Mouse (Mus musculus) telencephalon, adult 2 months (tissue): ENCODE data around the gene Baz1b.
A peak's percentile ranks its signal among the peaks of the same experiment; 100 is the strongest.
"Not testable (repeated sequence)": the region's sequence is repeated elsewhere in the genome, so short reads cannot be mapped to it uniquely, and the experiment has no call there.

Experiments used
- DNase-seq: peaks from one replicate; pipeline ENCODE4 v3.0.0-alpha.2; 2011; ENCODE audit warnings: low read depth, low spot score

Gene Baz1b

DNA sequence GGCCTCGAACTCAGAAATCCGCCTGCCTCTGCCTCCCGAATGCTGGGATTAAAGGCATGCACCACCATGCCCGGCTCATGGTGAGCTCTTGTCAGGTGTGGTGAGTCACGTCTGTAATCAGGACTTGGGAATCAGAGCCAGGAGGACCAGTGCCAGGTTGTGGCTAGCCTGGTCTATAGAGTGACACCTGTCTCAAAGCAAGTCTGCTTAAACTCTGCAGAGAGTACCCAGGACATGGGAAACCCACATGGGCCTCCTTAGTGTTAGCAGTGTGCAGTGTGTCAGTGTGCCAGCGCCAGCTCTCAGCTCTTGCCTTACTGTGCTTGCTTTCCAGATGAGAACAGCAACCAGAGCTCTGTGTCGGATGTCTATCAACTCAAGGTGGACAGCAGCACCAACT is 7.4 kb upstream of the Baz1b start:
- DNase-seq = no peak

DNA sequence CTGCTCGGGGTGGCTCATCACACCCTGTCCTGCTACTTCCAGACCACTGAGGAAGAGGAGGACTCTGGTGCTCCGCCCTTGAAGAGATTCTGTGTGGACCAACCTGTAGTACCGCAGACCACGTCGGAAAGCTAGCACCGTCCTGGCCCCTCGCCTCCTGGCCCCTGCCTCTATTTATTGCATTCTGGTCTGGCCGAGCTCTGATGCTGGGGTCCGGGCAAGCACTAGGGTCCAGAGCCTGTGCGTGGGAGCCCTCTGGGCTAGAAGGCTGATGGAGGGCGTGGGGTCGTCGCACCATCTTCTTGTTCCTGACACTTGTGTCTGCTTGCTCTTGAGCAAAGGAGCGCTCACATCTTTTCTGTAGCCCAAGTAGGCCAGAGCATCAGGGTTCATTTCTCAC is 6.3 kb upstream of the Baz1b start:
- DNase-seq = no peak

- no peak for DNase-seq
Observed at GRCm38 (mm10) chr5:135181776-135182175, 5.3 kb upstream of the Baz1b start.

- peak; percentile 72 for DNase-seq
Observed at GRCm38 (mm10) chr5:135183131-135183861, 3.8 kb upstream of the Baz1b start.

DNA sequence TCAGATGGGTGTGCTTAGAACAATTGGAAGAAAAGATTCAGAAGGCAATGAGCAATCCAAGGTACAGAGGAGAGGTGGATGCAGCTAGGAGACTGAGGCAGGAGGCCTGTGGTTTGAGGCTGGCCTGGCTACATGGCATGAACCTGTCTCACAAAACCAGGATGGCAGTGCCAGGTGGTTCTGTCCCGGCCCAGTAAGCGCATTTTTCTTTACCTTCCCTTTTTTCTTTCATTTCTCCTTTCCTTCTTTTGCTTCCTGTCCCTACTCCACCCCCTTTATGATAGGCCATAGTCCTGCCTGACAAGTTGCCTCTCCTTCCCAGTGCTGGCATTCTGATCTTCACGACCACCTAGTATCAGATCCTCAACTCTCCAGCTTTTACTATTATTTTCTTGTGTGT is 2.0 kb upstream of the Baz1b start:
- DNase-seq = no peak

- DNase-seq = no peak
Observed at GRCm38 (mm10) chr5:135185596-135185995, 1.5 kb upstream of the Baz1b start.

- DNase-seq = no peak
Observed at GRCm38 (mm10) chr5:135186231-135186620, 838 bp upstream of the Baz1b start.

GRCm38 (mm10) chr5:135187349-135188213 is 517 bp downstream of the Baz1b start:
- no peak for DNase-seq

DNA sequence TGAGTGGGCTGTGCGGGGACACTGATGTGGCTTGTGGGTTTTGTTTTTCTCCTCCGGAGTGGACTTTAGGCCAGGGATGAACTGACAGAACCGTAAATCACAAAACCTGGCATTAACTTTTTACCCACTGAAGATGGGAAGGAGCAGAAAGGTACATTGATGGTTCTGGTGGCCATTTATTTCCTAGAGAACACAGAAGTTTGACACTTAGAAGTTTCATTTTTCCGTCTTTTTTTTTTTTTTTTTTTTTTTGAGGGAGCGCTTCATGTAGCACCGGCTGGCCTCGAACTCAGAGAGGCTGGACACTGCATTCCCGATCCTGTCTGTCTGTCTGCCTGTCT is 1.1 kb downstream of the Baz1b start:
- no peak for DNase-seq

GRCm38 (mm10) chr5:135189281-135190022 is 2.4 kb downstream of the Baz1b start:
- no peak for DNase-seq

GRCm38 (mm10) chr5:135191620-135192019 is 4.6 kb downstream of the Baz1b start:
- no peak for DNase-seq

- no peak for DNase-seq
Observed at GRCm38 (mm10) chr5:135192431-135192830, 5.4 kb downstream of the Baz1b start.

GRCm38 (mm10) chr5:135196367-135196766 is 9.3 kb downstream of the Baz1b start:
- DNase-seq = no peak

- DNase-seq = no peak
Observed at GRCm38 (mm10) chr5:135202763-135203162, 15.7 kb downstream of the Baz1b start.

GRCm38 (mm10) chr5:135208197-135208596 is 21.1 kb downstream of the Baz1b start:
- DNase-seq = no peak

DNA sequence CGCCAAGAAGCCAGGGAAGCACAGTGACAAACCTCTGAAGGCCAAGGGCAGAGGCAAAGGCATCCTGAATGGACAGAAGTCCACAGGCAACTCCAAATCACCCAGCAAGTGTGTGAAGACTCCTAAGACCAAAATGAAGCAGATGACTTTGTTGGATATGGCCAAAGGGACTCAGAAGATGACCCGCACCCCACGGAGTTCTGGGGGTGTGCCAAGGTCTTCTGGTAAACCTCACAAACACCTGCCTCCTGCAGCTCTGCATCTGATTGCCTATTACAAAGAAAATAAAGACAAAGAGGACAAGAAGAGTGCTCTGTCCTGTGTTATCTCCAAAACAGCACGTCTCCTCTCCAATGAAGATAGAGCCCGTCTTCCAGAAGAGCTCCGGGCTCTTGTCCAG is 29.8 kb downstream of the Baz1b start:
- no peak for DNase-seq

GRCm38 (mm10) chr5:135220941-135221340 is 33.9 kb downstream of the Baz1b start:
- DNase-seq = no peak

- DNase-seq = no peak
Observed at GRCm38 (mm10) chr5:135222066-135222465, 35.0 kb downstream of the Baz1b start.

- no peak for DNase-seq
Observed at GRCm38 (mm10) chr5:135224169-135224568, 37.1 kb downstream of the Baz1b start.

DNA sequence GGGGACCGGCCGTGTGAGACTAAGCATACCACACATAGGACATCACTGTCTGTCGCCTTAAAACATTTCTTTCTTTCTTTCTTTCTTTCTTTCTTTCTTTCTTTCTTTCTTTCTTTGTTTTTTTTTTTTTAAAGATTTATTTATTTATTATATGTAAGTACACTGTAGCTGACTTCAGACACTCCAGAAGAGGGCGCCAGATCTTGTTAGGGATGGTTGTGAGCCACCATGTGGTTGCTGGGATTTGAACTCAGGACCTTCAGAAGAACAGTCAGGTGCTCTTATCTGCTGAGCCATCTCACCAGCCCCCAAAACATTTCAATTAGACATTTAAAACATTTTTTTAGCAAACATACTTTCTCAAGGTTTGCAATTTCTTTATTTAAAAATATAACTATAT is 38.8 kb downstream of the Baz1b start:
- not testable (repeated sequence) for DNase-seq

DNA sequence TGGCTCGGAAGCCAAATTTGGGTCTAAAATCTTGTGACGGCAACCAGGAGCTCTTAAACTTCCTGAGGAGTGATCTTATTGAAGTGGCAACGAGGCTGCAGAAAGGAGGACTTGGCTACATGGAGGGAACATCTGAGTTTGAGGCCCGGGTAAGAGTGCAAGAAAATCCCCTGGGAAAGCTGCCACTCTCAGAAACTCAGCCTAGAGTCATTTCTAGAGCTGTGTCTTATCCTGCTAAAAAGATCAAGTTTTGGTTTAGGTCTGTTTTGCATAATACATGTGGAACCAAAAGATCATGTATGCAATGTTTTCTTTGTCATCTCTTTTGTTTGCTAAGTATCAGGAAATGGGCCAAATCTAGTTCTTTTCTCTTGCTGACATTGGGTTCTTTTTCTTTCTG is 43.1 kb downstream of the Baz1b start:
- no peak for DNase-seq

DNA sequence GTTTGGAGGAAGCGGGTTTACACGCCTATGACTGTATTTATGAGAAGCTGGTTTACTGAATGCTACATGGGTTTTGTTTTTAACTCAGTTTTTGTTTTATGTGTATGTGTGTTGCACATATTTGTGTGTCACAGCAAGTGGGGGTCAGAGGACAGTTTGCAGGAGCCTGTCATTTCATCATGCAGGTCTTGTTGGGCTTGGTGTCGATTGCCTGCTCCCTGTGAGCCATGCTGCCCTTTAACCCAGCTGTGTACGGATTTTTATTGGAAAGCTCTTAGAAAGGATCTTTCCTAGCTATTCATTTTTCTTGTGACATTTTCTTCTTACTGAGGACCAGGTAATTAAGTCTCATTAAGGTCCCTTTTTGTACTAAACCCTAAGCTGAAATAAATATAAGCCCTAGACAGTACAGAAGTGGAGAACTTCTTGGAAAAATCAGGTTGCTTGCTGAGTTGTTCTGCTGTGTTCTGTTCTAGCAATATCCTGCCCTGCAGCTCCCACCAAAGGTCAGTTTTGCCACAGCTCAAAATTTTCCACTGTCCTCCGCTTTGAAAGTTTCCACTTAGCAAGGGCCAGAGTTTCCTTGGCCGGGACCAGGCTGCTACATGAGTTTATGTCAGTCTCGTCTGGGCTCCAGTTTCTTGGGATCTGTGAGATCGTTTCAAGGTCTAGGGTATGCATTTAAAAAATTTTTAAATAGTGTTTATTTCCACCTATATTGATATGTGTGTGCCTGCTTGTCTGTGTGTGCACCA is 46.3 kb downstream of the Baz1b start:
- DNase-seq = no peak
